Mouse (Mus musculus) frontal cortex, adult (tissue): ENCODE results near the gene Eps8l2.

Source experiments
- ATAC-seq: cut with Nextera tagmentation; 2 replicates; pipeline ENCODE4 v1.9.2; 2017; ENCODE audit warnings: mild to moderate bottlenecking, moderate library complexity, mixed read lengths; ENCODE audit not compliant: low TSS enrichment

Eps8l2 gene

DNA sequence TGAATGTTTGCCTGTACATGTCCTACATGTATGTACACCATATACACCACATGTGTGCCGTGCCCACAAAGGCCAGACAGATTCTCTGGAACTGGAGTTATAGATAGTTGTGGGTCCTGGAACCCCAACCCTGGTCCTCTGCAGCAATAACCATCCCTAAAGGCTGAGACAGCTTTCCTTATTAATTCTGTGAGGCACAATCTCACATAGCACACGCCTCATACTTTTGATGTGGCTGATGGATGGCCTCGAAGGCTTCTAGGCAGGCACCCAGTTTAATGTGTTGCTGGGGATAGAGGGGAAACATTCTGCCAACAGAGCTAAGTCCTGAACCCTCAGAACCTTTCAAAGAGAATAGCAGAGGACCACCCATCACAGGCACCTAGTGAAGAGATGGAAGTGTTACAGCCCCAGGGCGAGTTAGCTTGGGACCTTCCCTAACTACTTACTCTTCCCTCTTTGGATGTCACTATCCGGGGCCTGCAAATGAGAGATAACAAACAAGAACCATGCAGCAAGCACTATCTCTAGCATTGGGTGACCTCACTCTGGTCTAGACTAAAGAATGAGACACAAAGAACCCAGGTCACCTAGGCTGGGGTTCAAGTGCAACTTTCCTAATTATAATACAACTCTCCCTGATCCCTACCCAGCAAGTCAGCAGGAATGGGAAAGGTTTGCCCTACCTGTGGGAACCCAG, 25.8 kb downstream of the Eps8l2 start:
- no peak for ATAC-seq

DNA sequence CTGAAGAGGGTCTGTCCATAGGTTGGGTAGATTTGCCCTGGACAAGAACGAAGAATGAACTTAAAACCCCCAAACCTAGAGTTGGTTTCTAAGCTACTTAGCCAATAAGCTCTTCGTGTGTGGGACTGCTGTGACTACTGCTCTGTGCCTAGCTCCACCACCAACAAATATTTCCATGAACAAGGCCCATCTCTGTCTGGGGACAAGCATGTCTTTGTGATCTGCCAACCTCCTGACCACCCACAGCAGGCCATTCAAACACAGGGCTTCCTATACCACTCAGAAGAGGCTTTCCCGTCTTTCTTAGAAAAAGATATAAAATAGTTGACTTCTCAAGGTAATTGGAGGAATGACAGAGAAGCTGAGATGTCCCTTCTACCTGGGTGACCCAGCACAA, 26.4 kb downstream of the Eps8l2 start:
- ATAC-seq, result no peak; the same call in 1 of the 2 replicates

DNA sequence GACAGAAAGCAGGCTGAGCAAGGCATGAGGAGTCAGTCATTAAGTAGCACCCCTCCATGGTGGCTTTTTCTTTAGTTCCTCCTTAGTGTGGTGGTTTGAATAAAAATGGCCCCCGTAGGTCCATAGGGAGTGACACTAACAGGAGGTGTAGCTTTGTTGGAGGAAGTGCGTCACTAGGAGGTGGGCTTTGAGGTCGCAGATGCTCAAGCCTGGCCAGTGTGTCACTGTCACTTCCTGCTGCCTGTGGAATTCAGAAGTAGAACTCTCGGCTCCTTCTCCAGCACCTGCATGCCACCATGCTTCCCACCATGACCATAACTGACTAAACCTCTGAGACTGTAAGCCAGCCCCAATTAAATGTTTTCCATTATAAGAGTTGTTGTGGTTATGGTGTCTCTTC, 28.7 kb downstream of the Eps8l2 start:
- no peak for ATAC-seq

DNA sequence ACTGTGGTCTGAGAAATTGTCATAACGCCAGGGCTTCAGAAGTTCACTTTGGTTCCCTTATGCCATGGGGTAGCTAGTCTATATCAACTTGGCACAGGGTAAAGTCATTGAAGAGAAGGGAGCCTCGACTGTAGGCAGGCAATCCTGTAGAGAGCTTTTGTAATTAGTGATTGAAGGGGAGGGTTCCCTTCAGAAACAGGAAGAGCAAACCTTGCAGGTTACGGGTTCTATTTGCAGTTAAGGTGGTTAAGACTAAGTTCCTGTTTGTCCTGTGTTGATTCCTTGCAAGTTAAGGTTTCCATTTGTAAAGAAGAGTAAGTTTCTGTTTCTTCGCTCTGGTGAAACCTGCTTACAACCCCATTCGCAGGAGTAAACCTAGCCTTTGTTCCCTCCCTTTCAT, 31.2 kb downstream of the Eps8l2 start:
- ATAC-seq, result no peak

DNA sequence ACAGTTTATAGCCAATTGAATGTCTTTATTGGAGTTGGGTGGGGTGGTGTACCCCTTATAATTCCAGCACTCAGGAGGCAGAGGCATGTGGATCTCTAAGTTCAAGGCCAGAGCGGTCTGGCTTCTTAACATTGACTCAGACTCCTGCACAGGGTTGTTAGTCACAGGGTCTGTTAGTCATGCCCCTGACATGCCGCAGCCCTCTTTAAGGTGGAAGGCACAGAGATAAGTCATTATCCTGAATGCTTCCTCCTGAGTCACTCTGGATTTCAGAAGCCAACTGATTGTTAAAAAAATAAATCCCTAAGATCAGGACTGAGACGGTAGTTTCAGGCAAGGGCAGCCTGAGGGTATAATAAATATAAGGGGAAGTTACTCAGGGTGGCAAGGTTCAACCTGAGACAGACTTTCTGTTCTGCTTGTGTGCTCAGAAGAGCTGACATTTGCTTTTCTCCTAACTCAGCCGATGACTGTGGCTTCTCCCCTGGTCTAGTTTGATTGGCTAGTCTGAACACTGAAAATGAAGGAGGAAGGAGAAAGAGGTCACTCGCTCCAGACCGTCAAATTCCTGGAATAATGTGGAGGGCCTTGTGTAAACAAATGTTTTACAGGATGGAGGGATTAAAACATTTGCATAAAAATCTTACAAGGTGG, 33.4 kb downstream of the Eps8l2 start:
- no peak for ATAC-seq

DNA sequence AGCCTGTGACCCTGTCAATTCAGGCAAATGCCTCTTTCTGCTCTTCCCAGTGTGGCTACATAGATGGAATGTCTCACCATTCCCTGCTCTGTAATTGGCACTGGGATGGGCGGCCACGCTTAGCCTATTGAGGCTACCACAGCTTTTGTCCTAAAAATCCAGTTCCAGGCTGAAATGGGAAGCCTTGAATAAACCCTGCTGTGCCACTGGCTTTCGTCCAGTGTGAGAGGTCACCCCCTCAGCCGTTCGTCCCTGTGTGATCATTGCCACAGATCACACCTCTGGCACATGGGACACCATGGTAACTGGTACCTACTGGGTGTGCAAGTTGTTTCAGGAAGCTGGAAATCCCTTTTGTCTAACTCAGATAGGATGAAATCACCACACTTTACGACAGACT, 34.9 kb downstream of the Eps8l2 start:
- no peak for ATAC-seq

DNA sequence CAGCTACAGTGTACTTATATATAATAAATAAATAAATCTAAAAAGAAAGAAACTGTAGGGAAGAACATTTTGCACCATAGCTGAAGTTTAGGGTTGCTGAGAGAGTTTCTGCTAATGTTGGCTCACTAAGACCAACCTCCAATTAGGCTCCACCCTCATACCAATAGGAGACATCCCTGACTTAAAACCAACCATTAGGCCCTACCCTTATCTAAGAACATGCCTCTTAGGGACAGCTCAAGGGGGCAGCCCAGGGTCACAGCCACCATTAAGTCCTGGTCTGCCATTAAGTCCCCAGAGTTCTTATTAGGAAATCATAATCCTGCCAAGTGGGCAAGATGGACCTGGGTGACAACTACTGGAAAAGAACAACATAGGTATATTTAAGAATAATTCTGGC, 35.7 kb downstream of the Eps8l2 start:
- no peak for ATAC-seq

DNA sequence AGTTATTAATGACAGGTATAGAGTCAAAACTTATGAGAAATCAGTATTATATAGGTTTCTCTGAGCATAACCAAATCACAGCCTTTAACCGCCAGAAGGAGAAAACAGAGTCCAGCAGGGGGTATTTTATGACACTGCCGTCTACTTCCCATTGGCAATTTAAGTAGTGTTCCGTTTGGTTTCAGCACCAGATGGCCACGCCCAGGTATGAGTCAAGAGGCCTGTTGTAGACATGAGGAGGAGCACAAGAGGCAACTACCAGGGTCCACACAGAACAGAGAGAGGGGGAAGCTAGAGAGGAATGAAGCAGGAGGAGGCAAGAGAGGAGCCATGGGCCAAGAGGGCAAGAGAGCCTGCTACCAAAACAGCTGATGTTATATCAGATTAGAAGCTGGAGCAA, 40.9 kb downstream of the Eps8l2 start:
- no peak for ATAC-seq

DNA sequence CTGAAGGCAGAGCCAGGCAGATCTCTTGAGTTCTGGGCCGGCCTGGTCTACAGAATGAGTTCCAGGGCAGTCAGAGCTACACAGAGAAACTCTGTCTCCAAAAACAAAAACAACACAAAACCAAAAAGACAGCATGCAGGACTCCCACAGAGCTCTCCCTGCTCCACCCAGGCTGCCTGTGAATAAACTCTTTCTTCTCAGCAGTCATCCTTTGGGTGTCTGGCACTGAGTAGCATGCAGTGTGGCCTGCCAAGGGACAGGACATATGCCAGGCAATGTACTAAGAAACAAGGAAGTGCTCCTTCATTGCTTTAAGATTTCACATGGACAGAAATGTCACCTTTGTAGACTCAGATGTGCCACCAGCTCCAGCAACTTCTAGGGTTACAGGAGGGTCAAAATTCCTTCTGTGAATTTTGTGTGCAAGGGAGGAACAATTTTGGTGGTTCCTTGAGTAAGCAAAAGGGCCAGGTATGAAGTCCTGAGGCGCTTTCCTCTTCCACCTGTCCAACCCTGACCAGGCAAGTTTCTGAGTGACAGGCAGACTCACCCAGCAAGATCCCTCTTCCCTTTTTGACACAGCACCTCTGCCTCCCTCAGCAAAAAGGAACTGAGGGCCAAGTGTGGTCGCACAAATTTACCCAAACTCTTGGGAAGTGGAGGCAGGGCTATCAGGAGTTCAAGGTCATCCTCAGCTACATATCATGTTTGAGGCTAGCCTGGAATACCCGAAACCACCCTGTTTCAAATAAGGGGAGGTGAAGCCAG, 42.6 kb downstream of the Eps8l2 start:
- ATAC-seq, result no peak

DNA sequence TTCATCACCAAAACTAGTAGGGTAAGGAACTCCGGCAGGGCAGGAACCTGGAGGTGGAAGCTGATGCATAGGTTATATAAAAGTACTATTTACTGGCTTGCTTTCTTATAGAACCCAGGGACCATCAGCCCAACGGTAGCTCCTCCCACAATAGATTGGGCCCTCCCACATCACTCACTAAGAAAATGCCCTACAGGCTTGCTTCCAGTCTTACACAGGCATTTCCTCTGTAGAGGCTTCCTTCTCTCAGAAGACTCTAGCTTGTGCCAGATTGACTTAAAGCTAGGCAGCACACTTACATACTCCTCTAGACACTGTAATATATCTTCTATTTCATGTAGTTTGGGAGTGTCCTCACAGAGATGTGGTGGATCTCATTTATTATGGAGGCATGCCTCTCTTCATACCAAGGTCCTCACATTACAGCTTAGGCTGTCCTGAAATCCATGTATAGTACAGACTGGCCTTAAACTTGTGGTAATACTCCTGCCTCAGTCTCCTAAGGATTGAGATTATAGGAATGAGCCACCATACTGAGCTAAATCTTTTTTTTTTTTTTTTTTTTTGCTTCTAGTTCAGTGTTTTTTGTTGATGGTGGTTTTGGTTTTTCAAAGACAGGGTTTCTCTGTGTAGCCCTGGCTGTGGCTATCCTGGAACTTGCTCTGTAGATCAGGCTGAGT, 49.3 kb downstream of the Eps8l2 start:
- no peak for ATAC-seq

DNA sequence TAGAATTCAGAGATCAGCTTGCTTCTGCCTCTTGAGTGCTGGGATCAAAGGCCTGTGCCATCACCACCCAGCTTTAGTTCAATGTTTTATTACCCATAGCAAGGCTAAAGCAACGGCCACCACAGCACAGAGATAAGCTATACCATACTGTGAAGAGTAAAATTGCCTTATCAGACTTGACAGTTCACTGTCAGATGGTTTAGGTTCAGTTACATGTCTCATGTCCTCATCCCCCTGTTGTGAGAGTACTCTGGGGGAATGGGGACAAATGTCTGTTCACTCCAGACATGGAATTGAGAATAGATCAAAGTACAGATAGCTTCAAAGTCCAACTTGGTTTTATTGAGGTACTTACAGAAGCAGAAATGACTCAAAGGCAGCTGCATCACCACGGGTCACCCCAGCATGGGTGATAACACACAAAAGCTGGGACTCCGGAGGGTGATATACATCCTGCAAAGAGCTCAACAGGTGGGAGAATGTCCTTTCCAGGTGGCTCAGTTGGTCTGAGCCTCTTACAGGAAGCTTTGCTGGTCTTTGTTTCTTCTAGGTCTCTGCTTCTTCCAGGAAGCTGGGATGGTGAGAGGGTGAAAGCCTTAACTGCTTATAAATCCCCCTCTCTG, 49.9 kb downstream of the Eps8l2 start:
- no peak for ATAC-seq

DNA sequence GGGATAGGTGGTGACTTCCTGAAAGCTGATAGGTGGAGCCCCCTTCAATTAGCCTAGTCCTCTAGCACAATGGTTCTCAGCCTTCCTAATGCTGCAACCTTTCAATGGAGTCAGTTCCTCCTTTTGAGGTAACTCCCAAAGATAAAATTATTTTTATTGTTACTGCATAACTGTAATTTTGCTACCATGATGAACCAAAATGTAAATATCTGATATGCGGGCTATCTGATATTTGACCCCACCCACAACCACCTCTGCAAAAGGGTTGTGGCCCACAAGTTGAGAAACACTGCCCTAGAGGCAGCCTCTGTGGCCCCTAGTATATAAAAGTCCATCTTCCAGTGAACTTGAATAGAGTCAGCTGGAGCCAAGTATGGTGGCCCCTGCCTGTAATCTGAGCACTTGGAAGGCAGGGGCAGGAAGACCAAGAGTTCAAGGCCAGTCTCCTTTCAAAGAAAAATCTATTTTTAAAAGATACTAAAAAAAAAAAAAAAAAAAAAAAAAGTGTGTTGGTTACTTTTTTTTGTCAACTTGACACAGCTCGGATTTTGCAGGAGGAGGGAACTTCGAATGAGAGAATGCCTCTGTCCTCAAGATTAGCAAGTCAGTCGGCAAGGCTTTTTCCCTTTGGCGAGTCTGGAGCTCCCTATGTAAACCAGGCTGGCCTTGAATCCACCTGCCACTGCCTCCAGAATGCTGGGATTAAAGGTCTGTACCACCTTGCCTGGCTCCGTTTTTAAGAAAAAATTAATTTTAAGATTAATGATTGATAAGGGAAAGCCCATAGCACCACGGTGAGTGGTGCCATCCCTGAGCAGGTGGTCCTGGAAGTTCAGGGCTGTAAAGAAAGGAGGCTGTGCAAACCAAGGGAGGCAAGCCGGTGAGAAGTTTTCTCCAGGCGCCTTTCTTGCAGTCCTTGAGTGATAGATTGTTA, 51.9 kb downstream of the Eps8l2 start:
- ATAC-seq, result no peak

DNA sequence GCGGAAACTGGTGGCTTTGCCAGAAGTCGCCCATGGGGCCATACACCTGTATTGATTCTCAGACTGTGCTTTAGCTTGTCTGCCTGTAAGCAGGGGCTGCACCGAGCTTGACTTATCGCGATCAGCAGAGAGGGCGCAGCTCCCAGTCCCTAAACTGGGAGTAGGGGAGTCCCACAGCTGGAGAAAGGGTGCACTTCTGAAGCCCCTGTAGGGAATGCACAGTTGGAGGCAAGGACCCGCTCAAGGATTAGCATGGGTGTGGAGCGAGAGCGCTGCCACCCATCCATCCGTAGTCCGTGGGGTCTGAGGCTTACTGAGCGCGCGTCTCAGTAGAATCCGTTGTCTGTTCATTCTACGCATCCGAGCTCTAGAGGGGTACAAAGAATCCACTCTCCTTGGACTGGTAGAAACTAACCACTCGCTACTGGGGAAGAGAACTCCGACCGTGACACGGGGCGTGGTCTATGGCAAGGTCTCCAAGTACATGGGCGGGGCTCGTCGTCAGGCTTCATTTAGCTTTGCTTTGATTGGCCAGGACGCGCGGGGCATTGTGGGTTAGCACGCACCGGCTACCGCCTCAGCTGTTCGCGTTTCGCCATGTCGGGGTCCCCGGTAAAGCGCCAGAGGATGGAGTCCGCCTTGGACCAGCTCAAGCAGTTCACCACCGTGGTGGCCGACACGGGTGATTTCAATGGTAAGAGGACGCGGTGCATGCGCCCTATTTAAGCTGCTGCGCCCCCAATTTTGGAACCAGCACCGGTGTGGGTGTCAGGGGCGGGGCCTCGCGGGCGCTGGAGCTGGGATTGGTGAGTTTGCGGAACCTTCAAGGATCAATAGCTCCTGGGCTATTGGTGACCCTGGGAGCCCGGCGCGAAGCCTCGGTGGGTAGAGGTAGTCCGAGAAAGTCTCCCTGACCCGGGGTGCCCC, 53.2 kb downstream of the Eps8l2 start, which contains the start of gene Taldo1:
Taldo1 (plus strand) TSS at position 575 of the 927 bp plus-strand sequence.
- peak; percentile 94 for ATAC-seq

DNA sequence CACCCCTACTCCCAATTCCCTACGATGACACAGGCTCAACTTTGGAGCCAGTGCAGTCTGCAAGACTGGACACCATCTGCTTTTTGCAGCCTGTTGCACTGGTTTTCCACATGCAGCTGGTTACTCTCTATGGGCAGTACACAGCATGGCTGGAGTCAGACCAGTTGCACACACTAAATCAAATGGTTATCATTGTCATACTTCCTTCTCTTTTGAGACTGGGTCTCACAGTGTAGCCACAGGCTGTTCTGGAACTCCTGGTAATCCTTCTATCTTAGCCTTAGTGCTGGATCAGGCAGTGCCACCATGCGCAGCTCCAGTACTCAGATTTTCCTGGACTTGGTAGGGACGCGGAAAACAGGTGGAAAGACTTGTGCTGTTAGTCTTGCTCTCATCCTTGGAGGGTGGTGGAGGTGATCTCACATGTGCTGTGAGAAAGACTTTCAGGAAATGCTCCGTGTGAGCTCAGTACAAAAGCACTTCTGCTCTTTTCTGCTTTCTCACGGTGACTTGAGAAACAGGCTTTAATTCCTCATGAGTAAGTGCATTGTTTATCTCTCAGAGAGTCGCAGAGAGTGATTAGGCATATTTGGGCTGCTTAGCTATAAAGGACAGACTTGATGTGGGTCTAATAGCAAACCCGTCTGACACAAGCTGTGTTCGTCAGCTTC, 54.0 kb downstream of the Eps8l2 start:
- ATAC-seq, result no peak

DNA sequence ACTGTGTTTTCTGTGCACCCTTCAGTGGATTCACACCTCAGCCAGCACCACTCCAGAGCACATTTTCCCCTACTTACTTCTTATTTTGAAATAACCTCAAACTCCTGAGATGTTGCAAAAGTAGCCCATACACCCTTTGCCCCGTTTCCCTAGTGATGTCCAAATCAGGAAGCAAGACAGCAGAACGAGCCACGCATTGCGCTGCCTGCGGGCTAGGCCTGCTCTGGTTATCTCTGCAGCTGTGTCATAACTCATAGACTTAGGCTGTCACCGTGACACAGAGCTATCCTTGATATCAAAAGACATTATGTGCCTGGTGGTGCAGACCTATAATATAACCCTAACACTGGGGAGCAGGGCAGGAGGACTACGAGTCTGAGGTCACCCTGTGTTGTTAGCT, 55.5 kb downstream of the Eps8l2 start:
- no peak for ATAC-seq

DNA sequence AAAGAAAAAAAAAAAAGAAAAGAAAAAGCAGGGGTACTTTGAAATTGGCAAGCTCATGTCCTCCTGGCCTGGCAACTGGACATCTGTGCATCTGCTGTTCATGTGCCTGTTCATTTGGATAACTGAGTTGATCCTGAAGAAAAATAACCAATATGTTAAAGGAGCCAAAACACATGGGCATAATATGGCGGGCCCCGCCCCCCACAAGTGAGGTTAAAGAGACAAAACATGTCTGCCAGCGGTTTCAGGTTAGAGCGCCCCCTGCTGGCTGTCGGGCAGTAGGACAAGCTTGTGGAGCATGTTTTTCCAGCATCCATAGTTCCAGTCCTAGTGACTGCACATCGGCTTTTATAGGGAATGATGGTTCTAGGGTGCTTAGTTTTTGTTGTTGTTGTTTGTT, 56.1 kb downstream of the Eps8l2 start:
- ATAC-seq, result no peak

DNA sequence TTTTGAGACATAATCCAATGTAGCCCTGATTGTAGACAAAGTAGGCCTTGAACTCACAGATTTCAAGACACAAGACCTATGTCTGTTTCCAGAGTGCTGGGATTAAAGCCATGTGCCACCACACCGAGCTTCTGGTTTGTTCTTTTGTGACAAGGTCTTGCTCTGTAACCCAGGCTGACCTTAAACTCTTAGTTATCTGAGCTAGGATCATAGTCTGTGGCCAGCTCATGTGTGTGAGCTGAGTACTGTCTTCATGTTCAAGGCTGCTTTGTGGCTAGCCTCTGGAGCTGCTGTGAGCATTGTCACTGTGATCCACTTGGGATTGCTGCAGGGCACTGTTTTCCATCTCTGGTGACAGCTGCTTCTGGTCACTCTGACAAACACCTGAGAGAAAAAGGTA, 56.7 kb downstream of the Eps8l2 start:
- no peak for ATAC-seq

DNA sequence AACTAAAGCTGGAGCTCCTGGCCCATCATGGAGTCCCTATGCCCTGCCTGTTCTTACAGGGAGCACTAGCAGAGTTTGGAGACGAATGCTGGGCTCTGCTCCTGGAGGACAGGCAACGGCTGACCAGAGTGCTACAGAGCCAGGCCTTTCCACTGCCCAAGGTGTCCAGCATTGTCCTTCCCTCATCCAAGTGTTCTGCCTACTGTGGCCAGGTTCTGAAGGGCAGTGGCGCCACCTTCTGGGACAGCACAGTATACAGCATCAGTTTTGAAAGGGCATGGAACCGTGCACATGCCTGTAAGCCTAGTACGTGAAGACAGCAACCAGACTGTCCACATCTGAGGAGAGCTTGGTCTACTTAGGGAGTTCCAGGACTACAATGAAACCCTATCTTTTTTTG, 64.6 kb downstream of the Eps8l2 start:
- ATAC-seq, result peak; percentile 64; the same call in 1 of the 2 replicates

DNA sequence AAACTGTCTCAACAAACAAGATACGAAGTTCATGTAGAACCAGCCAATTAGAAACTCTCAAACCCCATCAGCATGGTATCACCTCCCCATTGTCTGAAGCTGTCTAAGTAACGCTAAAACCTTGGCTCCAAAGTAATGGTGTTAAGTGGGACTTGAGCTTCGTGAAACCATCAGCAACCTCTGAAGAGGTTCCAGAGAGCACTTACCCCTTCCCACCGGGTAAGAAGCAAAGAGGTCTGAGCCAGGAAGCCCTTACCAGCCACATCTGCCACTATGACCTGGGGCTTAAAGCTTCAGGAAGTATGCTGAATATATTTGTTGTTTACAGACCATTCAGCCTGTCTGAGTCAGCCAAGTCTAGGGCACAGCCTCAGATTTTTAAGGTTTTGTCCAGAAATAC, 66.8 kb downstream of the Eps8l2 start:
- no peak for ATAC-seq
